Mouse (Mus musculus): ENCODE data around the gene Dbx2.

The Dbx2 gene

DNA sequence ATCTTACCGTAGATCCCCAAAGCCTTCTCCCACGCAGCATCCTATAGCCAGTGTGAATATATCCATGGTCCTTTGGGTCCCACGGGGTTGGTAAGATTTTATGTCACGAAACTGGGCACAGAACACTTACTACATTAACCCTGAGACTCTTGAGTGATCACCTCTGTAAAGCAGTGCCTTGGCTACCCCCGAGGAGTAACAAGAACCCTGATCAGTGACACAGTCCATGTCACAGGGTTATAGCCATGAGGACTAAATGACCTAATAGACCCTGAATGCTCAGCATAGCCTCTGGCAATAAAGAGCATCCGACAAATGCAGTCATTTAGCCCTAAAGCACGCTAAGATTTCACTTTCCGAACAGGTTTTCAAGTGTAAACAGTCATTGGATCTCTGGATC, 33.0 kb downstream of the Dbx2 start:
- DNase-seq (ENCODE audit: low read depth) = no peak

DNA sequence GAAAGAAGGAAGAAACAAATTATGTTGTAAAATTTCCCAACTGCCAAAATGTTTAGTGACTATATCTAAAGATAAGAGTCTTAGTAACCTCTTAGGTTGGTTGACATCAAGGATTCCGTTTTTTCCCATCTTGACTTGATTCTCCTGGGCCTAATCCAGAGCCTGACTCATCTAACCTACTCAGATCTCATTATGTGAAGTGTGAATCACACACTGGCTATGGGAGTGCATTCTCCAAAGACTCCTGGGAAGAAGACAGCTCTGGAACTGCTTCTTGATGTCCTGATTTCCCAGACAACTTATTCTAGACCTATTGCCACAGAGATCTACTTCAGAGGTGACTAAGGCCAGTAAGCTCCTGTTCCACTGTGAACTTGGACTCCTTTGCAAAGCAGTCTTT, 43.2 kb downstream of the Dbx2 start:
- DNase-seq (ENCODE audit: low read depth) = peak; percentile 28

- DNase-seq (ENCODE audit: low read depth) = no peak
Observed at GRCm38 (mm10) chr15:95601179-95601578, 54.6 kb downstream of the Dbx2 start.

DNA sequence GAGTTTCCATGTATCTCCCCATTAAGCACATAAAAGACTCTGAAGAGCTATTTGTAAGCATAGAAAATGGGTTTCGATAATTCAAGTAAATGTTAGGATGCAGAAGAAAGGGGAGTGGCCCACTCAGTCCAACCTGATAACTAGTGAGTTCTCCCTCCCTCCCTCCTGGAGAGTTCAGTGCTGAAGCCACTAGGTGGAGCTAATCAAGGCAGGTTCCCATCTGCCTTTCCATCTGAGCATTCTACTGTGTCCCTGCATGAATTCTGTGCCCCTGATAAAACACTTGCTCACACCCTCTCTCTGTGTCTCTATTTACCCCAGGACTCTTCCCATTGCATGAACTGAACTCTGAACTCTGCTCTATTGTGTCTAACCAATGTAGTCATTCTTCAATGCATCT, 57.1 kb downstream of the Dbx2 start:
- DNase-seq (ENCODE audit: low read depth) = no peak

- DNase-seq (ENCODE audit: low read depth) = no peak
Observed at GRCm38 (mm10) chr15:95586906-95587305, 68.9 kb downstream of the Dbx2 start.

DNA sequence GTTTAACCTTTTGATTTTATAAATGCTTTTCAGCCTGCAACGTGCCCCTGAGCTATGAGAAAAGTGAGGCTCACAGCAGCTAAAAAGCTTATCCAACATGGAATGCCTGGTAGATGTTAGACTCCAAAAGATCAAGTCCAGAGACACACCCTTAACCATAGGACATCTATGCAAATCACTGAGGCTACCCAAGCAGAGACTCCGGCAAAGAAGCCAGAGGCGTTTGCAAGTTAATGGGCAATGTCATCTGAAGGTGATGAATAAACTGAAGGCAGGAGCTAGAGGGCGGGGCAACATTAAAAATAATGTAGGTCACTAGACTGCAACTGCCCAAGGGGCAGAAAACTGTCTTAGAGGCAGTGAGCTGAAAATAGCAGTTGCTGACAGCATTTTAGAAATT, 70.9 kb downstream of the Dbx2 start:
- DNase-seq (ENCODE audit: low read depth) = no peak

DNA sequence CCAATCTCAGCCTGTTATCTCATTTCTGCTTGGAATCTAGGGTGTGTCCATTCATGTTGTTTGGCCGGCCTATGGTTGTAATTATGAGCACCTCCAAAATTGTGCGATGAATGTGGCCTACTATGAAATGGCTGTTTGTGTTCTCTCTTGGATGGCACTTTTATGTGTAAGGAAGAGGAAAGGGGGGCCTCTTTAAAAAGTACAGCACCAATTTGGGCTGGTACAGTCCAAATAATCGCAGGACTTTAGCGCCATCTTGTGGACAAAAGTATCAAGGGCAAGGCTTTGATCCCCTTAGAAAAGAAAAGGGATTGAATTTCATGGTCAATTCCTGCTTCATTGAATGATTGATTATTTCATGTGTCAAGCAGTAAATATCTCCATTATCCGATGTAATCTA, 81.1 kb downstream of the Dbx2 start:
- DNase-seq (ENCODE audit: low read depth) = peak; percentile 24
